Mouse (Mus musculus) small intestine, adult 2 months (tissue): ENCODE measurements around the gene Plaur. TPM values are rescaled to one million over a fixed set of nuclear protein-coding genes. Genes with fewer than 3 reads are reported as not detected.
A peak's percentile ranks its signal among the peaks of the same experiment; 100 is the strongest.
"Not testable (repeated sequence)": the region's sequence is repeated elsewhere in the genome, so short reads cannot be mapped to it uniquely, and the experiment has no call there.

Experiments
- H3K27ac ChIP-seq: fragments of 200-500 bp; 2 replicates; pipeline ENCODE4 v1.5.1; 2012; ENCODE audit warnings: low read depth, low read length, control low read depth, inconsistent platforms; ENCODE audit not compliant: insufficient read depth
- H3K27me3 ChIP-seq: fragments of 200-500 bp; 2 replicates; pipeline ENCODE4 v1.6.1; 2012; ENCODE audit warnings: mild to moderate bottlenecking, moderate library complexity, low read length, inconsistent platforms; ENCODE audit not compliant: control insufficient read depth, insufficient read depth
- H3K36me3 ChIP-seq: fragments of 200-500 bp; 2 replicates; pipeline ENCODE4 v1.6.1; 2012; ENCODE audit warnings: mild to moderate bottlenecking, low read length, control low read depth, inconsistent platforms; ENCODE audit not compliant: control insufficient read depth, insufficient read depth
- H3K4me1 ChIP-seq: fragments of 200-500 bp; 2 replicates; pipeline ENCODE4 v1.6.1; 2012; ENCODE audit warnings: low read length, inconsistent platforms, mixed read lengths; ENCODE audit not compliant: control insufficient read depth, insufficient read depth, insufficient read length
- H3K4me3 ChIP-seq: fragments of 200-500 bp; 2 replicates; pipeline ENCODE4 v1.5.1; 2012; ENCODE audit warnings: low read depth, mild to moderate bottlenecking, control low read depth, inconsistent platforms, low read length, moderate library complexity
- CTCF ChIP-seq: fragments of 200-500 bp; IDR thresholded peaks from 2 replicates; pipeline ENCODE4 v1.5.1; 2012; ENCODE audit warnings: low read depth, mild to moderate bottlenecking, control low read depth, inconsistent platforms, low read length, moderate library complexity, mixed read lengths; ENCODE audit not compliant: insufficient replicate concordance, insufficient read length; ENCODE audit errors: extremely low read depth
- POLR2A ChIP-seq: fragments of 200-500 bp; IDR thresholded peaks from 2 replicates; pipeline ENCODE4 v1.6.1; 2012; ENCODE audit warnings: low read depth, mild to moderate bottlenecking, control low read depth, inconsistent platforms, low read length, moderate library complexity
- WGBS: fragments of 180-500 bp; shearing (Covaris S2); methylation state at CpG from one replicate; pipeline ENCODE4 v1.1.7; 2018; 5-methylcytosine and 5-hydroxymethylcytosine counted together
- polyA plus RNA-seq: library from polyadenylated mRNA; depleted of rRNA; stranded (reverse); fragments of >200 nt; gene quantifications from 2 replicates; pipeline ENCODE4 v1.2.3, GENCODE M21; 2012

Plaur gene
- polyA plus RNA-seq, 1 experiment: 9.9 TPM

DNA sequence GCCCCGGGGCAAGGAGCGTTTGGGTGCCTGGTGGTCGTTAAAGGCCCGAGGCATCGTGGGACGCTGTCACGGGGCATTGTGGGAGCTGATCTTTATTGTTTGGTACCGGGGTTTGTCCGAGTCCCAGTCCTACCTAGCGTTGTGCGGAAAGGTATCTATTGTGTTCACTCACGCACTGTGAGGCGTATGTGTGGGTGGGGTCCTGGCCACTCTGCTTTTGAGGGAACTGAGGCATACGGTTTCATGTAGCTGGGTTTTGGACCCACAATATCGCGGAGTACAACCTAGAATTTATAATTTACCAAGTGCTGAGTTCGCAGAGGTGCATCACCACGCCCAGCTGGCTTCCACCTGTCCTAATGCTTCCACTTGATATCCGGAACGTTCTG lies 45.4 kb downstream of the Plaur start:
- Histone ChIP-seq H3K36me3 (no peaks in the 10 kb centered on the region), H3K4me3 (peak overlapping the region; percentile 98), H3K27me3 (0 out of 2 replicates have a peak, but pooled peaks cover 3% of the 10 kb centered on the region), H3K4me1 (peaks cover 2% of the 10 kb centered on the region), H3K27ac (peak overlapping the region; percentile 46; the same call in 1 of the 2 replicates)
- TF ChIP-seq POLR2A (no peak), CTCF (no peak)
- under 1% methylated on average over 20 of the region's 20 CpGs for WGBS

DNA sequence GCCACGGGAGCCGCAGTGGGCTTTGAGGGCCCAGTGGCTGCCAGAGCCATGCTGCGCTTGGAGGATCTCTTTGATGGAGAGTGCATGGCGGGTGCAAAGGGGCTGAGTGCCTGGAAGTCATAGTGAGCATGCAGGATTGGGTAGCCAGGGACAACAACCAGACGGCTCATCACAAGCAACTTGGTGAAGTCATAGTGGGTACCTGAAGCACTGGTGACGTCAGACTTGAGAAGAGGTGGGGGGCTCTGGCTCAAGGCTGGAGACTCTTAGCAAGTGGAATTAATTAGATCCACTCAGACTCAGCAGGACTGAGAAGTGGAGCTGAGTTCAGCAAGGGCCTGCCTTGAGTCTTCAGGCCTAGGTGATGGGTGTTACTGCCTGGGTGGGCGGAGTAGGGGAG lies 50.1 kb downstream of the Plaur start, which contains the start of gene AC161166.1:
Gene AC161166.1, minus strand, starts transcription at position 101 of the 400 bp plus-strand sequence.
- Histone ChIP-seq H3K27me3 (no peaks in the 10 kb centered on the region), H3K4me3 (no peak within 1 kb of the TSS), H3K27ac (no peak within 1 kb of the TSS), H3K4me1 (peaks cover 2% of the 10 kb centered on the region), H3K36me3 (no peaks in the 10 kb centered on the region)
- no peak for TF ChIP-seq CTCF
- no peak for TF ChIP-seq POLR2A
- 97% methylated on average over 7 of the region's 7 CpGs for WGBS

DNA sequence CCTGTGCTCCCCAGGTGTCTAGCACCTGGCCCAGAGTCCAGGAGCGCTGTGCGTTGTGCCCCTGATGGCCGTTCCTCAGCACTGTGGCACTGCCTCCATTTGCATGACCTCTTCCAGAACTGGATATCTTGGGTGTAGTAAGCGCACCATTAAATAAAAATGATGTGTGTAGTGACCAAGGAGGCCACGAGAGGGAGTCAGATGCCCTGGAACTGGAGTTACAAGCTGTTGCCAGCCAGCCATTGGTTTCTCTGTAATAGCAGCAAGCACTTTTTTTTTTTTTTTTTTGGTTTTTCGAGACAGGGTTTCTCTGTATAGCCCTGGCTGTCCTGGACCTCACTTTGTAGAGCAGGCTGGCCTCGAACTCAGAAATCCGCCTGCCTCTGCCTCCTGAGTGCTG lies 54.0 kb downstream of the Plaur start:
- 79% methylated on average over 8 of the region's 8 CpGs for WGBS
- H3K4me3 ChIP-seq, H3K27ac ChIP-seq, H3K27me3 ChIP-seq, H3K36me3 ChIP-seq, H3K4me1 ChIP-seq: not testable (repeated sequence)

DNA sequence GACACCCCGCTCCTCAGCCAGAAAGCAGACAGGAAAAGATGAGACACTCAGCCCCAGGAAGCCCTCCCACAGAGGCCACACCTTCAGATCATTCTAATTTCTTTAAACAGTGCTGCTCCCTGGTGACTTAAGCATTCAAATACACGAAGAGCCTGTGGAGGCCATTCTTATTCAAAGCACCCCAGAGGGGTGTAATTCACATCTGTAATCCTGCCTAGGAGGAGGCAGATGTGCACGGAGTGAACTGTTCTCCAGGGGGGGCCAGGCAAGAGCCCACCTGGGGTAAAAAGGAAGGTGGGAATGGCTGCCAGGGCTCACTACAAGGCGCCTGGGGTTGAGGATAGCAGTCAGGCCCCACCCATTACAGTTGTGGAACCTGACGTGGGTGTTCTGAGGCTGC lies 54.8 kb downstream of the Plaur start:
- Histone ChIP-seq H3K4me3 (no peak overlapping the region), H3K27ac (no peak overlapping the region), H3K36me3 (no peaks in the 10 kb centered on the region), H3K27me3 (no peaks in the 10 kb centered on the region), H3K4me1 (no peaks in the 10 kb centered on the region)
- WGBS: 69% methylated on average over 5 of the region's 5 CpGs
- no peak for TF ChIP-seq CTCF
- TF ChIP-seq POLR2A: no peak

DNA sequence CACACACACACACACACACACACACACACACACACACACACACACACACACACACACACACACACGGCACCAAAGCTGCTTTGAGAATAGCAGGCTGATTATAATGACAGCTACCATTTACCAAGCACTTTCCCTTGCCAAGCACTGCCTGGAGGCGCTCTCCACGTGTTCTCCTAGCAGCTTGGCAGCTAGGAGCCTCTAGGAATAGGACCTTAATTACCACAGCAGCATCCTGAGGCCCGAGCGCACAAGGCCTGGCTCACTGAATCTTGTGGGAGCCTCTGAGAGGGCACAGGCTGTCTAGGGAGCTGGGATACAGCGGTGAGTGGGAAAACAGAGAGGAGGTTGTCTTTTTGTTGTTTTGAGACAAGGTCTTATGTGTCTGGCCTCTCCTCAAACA lies 55.4 kb downstream of the Plaur start:
- Histone ChIP-seq H3K36me3 (no peaks in the 10 kb centered on the region), H3K4me3 (no peak overlapping the region)
- 62% methylated on average over 6 of the region's 6 CpGs for WGBS

DNA sequence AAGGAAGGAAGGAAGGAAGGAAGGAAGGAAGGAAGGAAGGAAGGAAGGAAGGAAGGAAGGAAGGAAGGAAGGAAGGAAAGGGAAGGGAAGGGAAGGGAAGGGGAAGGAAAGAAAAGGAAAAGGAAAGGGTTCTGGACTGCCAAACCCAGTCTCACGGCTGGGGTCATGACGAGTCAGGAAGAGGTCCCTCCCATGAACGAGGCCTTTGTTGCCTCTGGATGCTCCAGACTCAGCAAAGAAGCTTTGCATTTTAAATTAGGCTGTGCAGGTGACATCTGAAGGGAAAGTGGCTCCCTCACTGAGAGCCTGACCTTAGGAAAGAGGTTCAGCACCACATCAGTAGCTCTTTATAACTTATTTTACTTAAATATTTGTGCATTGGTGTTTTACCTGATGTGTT lies 56.8 kb downstream of the Plaur start:
- Histone ChIP-seq H3K36me3 (no peaks in the 10 kb centered on the region), H3K27me3 (no peaks in the 10 kb centered on the region), H3K27ac (no peak overlapping the region), H3K4me1 (no peaks in the 10 kb centered on the region), H3K4me3 (no peak overlapping the region)
- TF ChIP-seq POLR2A (no peak), CTCF (no peak)
- 54% methylated on average over 3 of the region's 3 CpGs for WGBS

More for the DNA sequence above, 55.4 kb downstream of the Plaur start:
- Histone ChIP-seq H3K4me1 (no peaks in the 10 kb centered on the region), H3K27me3 (no peaks in the 10 kb centered on the region), H3K27ac (no peak overlapping the region)
- no peak for TF ChIP-seq POLR2A
- no peak for TF ChIP-seq CTCF

DNA sequence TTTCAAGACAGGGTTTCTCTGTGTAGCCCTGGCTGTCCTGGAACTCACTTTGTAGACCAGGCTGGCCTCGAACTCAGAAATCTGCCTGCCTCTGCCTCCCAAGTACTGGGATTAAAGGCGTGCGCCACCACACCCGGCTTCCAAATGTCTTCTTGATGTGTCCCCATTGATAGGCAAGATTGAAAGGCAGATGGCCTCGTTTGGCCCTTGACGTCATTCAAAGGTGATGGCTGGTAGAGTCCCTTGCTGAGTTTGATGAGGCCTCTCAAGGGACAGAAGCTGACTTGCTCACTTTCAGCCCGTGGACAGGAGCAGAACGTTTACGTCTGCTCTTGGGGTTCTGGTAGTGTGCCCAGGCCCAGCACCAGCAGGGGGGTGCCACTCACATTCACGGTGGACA lies 57.8 kb downstream of the Plaur start:
- WGBS: 86% methylated on average over 10 of the region's 10 CpGs
- not testable (repeated sequence) for H3K27me3 ChIP-seq, H3K36me3 ChIP-seq, H3K4me3 ChIP-seq, H3K4me1 ChIP-seq, H3K27ac ChIP-seq

DNA sequence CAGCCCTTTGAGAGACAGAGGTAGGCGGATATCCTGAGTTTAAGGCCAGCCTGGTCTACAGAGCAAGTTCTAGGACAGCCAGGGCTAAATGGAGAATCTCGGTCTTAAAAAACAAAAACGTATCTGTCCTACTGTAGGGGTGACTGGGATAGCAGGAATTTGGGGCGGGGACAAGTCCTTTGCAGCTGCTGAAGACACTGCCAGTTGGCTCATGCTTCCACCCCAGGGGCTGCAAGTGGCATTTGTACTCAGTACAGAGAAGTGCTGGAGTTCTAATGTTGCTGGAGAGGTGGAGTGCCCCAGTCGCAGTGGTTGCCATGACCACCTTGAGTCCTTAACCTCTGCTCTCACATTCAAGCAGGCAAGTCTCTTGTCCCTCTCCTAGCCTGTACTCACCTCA lies 60.5 kb downstream of the Plaur start:
- Histone ChIP-seq H3K36me3 (no peaks in the 10 kb centered on the region), H3K27ac (no peak overlapping the region), H3K27me3 (no peaks in the 10 kb centered on the region), H3K4me1 (no peaks in the 10 kb centered on the region), H3K4me3 (no peak overlapping the region)
- TF ChIP-seq CTCF (no peak), POLR2A (no peak)
- 51% methylated on average over 5 of the region's 5 CpGs for WGBS
